Mouse (Mus musculus) myocyte (in vitro differentiated cells): ENCODE measurements around the gene Nkx2-3.

Experiments
- E2F4 ChIP-seq: IDR thresholded peaks from one replicate; pipeline ENCODE4 v1.6.1; 2011; ENCODE audit warnings: mild to moderate bottlenecking, control low read depth, moderate library complexity; ENCODE audit not compliant: insufficient read depth
- MAX ChIP-seq: IDR thresholded peaks from one replicate; pipeline ENCODE4 v1.6.1; 2011; ENCODE audit warnings: low read depth, mild to moderate bottlenecking, control low read depth
- POLR2A ChIP-seq: IDR thresholded peaks from one replicate; pipeline ENCODE4 v1.6.1; 2011; ENCODE audit warnings: low read depth, mild to moderate bottlenecking, control low read depth, moderate library complexity; ENCODE audit not compliant: insufficient read length
- POLR2AphosphoS2 ChIP-seq: IDR thresholded peaks from one replicate; pipeline ENCODE4 v1.6.1; 2011; ENCODE audit warnings: low read depth, control low read depth; ENCODE audit not compliant: insufficient read length
- USF1 ChIP-seq: IDR thresholded peaks from one replicate; pipeline ENCODE4 v1.6.1; 2011; ENCODE audit warnings: low read depth, mild to moderate bottlenecking, control low read depth, moderate library complexity

- no peak for TF ChIP-seq E2F4
- no peak for TF ChIP-seq POLR2A
- no peak for TF ChIP-seq MAX
- TF ChIP-seq USF1 = no peak
- no peak for TF ChIP-seq POLR2AphosphoS2
These were observed 43.8 kb upstream of the Nkx2-3 start for GRCm38 (mm10) chr19:43568298-43568697.
